Mouse (Mus musculus) hindbrain, embryonic 12.5 days (tissue): ENCODE data around the gene Dip2c. TPM values are rescaled to one million over a fixed set of nuclear protein-coding genes. Genes with fewer than 3 reads are reported as not detected.

Experiments
- ATAC-seq: fragments of 200-750 bp; cut with Nextera tagmentation; 2 replicates; pipeline ENCODE4 v1.8.0; 2017; ENCODE audit warnings: moderate TSS enrichment; ENCODE audit not compliant: low FRiP score
- H3K27ac ChIP-seq: fragments of 300-500 bp; sonication (generic); 2 replicates; pipeline ENCODE4 v1.5.1; 2016; ENCODE audit warnings: mild to moderate bottlenecking
- H3K27me3 ChIP-seq: fragments of 300-500 bp; sonication (generic); 2 replicates; pipeline ENCODE4 v1.6.1; 2016; ENCODE audit warnings: mild to moderate bottlenecking
- H3K36me3 ChIP-seq: fragments of 300-500 bp; sonication (generic); 2 replicates; pipeline ENCODE4 v1.6.1; 2016; ENCODE audit warnings: mild to moderate bottlenecking
- H3K4me1 ChIP-seq: fragments of 300-500 bp; sonication (generic); 2 replicates; pipeline ENCODE4 v1.6.1; 2016
- H3K4me2 ChIP-seq: fragments of 300-500 bp; sonication (generic); replicated peaks from 2 replicates; pipeline ENCODE4 v1.6.1; 2016; ENCODE audit warnings: mild to moderate bottlenecking
- H3K4me3 ChIP-seq: fragments of 300-500 bp; sonication (generic); 2 replicates; pipeline ENCODE4 v1.5.1; 2016; ENCODE audit warnings: mild to moderate bottlenecking
- H3K9ac ChIP-seq: fragments of 300-500 bp; sonication (generic); 2 replicates; pipeline ENCODE4 v1.6.1; 2016; ENCODE audit warnings: mild to moderate bottlenecking, moderate library complexity
- H3K9me3 ChIP-seq: fragments of 300-500 bp; sonication (generic); replicated peaks from 2 replicates; pipeline ENCODE4 v1.6.1; 2016; ENCODE audit warnings: mild to moderate bottlenecking
- WGBS: fragments of 180-500 bp; shearing (Covaris S2); methylation state at CpG from one replicate; pipeline ENCODE4 v1.1.7; 2016; 5-methylcytosine and 5-hydroxymethylcytosine counted together
- polyA plus RNA-seq: library from polyadenylated mRNA; unstranded; fragments of >200 nt; fragmentation: Nextera tagmentation; extraction: Ambion mirVana; gene quantifications from 2 replicates; pipeline ENCODE4 v1.2.1, GENCODE M21; 2016

Dip2c gene
- polyA plus RNA-seq, 1 experiment from 2014 or later = 12.7 TPM

GRCm38 (mm10) chr13:9695403-9695802 is 419.1 kb downstream of the Dip2c start:
- H3K4me3 ChIP-seq = no peak overlapping the region
- no peaks in the 10 kb centered on the region for H3K27me3 ChIP-seq
- 91% methylated on average over 4 of the region's 4 CpGs for WGBS
- ATAC-seq = no peak
- peaks cover 60% of the 10 kb centered on the region for H3K36me3 ChIP-seq
- H3K9me3 ChIP-seq = no peaks in the 10 kb centered on the region
- H3K4me2 ChIP-seq = no peak overlapping the region
- no peak overlapping the region for H3K27ac ChIP-seq
- no peak overlapping the region for H3K9ac ChIP-seq
- no peaks in the 10 kb centered on the region for H3K4me1 ChIP-seq

GRCm38 (mm10) chr13:9695809-9696208 is 419.5 kb downstream of the Dip2c start:
- Histone ChIP-seq H3K27ac (no peak overlapping the region), H3K9me3 (no peaks in the 10 kb centered on the region), H3K36me3 (peaks cover 55% of the 10 kb centered on the region), H3K9ac (no peak overlapping the region), H3K4me1 (no peaks in the 10 kb centered on the region), H3K4me2 (no peak overlapping the region), H3K4me3 (no peak overlapping the region), H3K27me3 (no peaks in the 10 kb centered on the region)
- no peak for ATAC-seq

- no peaks in the 10 kb centered on the region for H3K27me3 ChIP-seq
- no peak overlapping the region for H3K9ac ChIP-seq
- peaks cover 42% of the 10 kb centered on the region for H3K36me3 ChIP-seq
- H3K9me3 ChIP-seq = no peaks in the 10 kb centered on the region
- no peak overlapping the region for H3K27ac ChIP-seq
- H3K4me1 ChIP-seq = no peaks in the 10 kb centered on the region
- H3K4me3 ChIP-seq = no peak overlapping the region
- H3K4me2 ChIP-seq = no peak overlapping the region
- ATAC-seq = no peak
- WGBS = 96% methylated on average over 4 of the region's 4 CpGs
Observed at GRCm38 (mm10) chr13:9697340-9697739, 421.0 kb downstream of the Dip2c start.

- Histone ChIP-seq H3K9me3 (no peaks in the 10 kb centered on the region), H3K36me3 (peaks cover 4% of the 10 kb centered on the region; the same call in 1 of the 2 replicates), H3K27ac (no peak overlapping the region), H3K4me2 (no peak overlapping the region), H3K4me1 (no peaks in the 10 kb centered on the region), H3K27me3 (no peaks in the 10 kb centered on the region), H3K4me3 (no peak overlapping the region), H3K9ac (no peak overlapping the region)
- no peak for ATAC-seq
- WGBS = 75% methylated on average over 12 of the region's 12 CpGs
Observed at GRCm38 (mm10) chr13:9702615-9703235, 426.4 kb downstream of the Dip2c start.

- no peak overlapping the region for H3K4me3 ChIP-seq
- WGBS = 96% methylated on average over 8 of the region's 8 CpGs
- 0 out of 2 replicates have a peak, but pooled peaks cover 5% of the 10 kb centered on the region for H3K36me3 ChIP-seq
- no peaks in the 10 kb centered on the region for H3K9me3 ChIP-seq
- no peaks in the 10 kb centered on the region for H3K4me1 ChIP-seq
- H3K27me3 ChIP-seq = no peaks in the 10 kb centered on the region
- no peak overlapping the region for H3K9ac ChIP-seq
- no peak overlapping the region for H3K4me2 ChIP-seq
- ATAC-seq = no peak
- no peak overlapping the region for H3K27ac ChIP-seq
Observed at GRCm38 (mm10) chr13:9706720-9707119, 430.4 kb downstream of the Dip2c start.

- Histone ChIP-seq H3K4me3 (no peak overlapping the region), H3K9ac (no peak overlapping the region), H3K4me1 (no peaks in the 10 kb centered on the region), H3K27ac (no peak overlapping the region), H3K27me3 (no peaks in the 10 kb centered on the region), H3K9me3 (no peaks in the 10 kb centered on the region), H3K36me3 (peaks cover 7% of the 10 kb centered on the region; the same call in 1 of the 2 replicates), H3K4me2 (no peak overlapping the region)
- WGBS = 70% methylated on average over 7 of the region's 7 CpGs
- ATAC-seq = no peak
Observed at GRCm38 (mm10) chr13:9708433-9709240, 432.3 kb downstream of the Dip2c start.

GRCm38 (mm10) chr13:9712409-9712808 is 436.1 kb downstream of the Dip2c start:
- WGBS = 96% methylated on average over 1 of the region's 1 CpGs
- no peak overlapping the region for H3K4me3 ChIP-seq

GRCm38 (mm10) chr13:9712971-9713370 is 436.6 kb downstream of the Dip2c start:
- H3K9ac ChIP-seq = no peak overlapping the region
- peaks cover 12% of the 10 kb centered on the region; the same call in 1 of the 2 replicates for H3K36me3 ChIP-seq
- 91% methylated on average over 3 of the region's 3 CpGs for WGBS
- no peak overlapping the region for H3K4me3 ChIP-seq
- H3K9me3 ChIP-seq = no peaks in the 10 kb centered on the region
- H3K27ac ChIP-seq = no peak overlapping the region
- H3K4me2 ChIP-seq = no peak overlapping the region
- H3K27me3 ChIP-seq = no peaks in the 10 kb centered on the region
- H3K4me1 ChIP-seq = no peaks in the 10 kb centered on the region
- no peak for ATAC-seq

More at GRCm38 (mm10) chr13:9712409-9712808, 436.1 kb downstream of the Dip2c start:
- Histone ChIP-seq H3K27ac (no peak overlapping the region), H3K4me2 (no peak overlapping the region), H3K9me3 (no peaks in the 10 kb centered on the region), H3K9ac (no peak overlapping the region), H3K27me3 (no peaks in the 10 kb centered on the region), H3K36me3 (peaks cover 12% of the 10 kb centered on the region; the same call in 1 of the 2 replicates), H3K4me1 (no peaks in the 10 kb centered on the region)
- no peak for ATAC-seq

- Histone ChIP-seq H3K36me3 (peaks cover 9% of the 10 kb centered on the region; the same call in 1 of the 2 replicates), H3K4me3 (no peak overlapping the region), H3K27me3 (no peaks in the 10 kb centered on the region), H3K9me3 (no peaks in the 10 kb centered on the region), H3K4me2 (no peak overlapping the region), H3K27ac (no peak overlapping the region), H3K9ac (no peak overlapping the region), H3K4me1 (no peaks in the 10 kb centered on the region)
- 90% methylated on average over 6 of the region's 6 CpGs for WGBS
- ATAC-seq = no peak
Observed at GRCm38 (mm10) chr13:9713462-9714134, 437.3 kb downstream of the Dip2c start.

- H3K4me2 ChIP-seq = no peak overlapping the region
- H3K27me3 ChIP-seq = no peaks in the 10 kb centered on the region
- WGBS = 96% methylated on average over 1 of the region's 1 CpGs
- H3K27ac ChIP-seq = no peak overlapping the region
- ATAC-seq = no peak
- H3K4me1 ChIP-seq = no peaks in the 10 kb centered on the region
- no peak overlapping the region for H3K4me3 ChIP-seq
- H3K9ac ChIP-seq = no peak overlapping the region
- no peaks in the 10 kb centered on the region for H3K9me3 ChIP-seq
- peaks cover 11% of the 10 kb centered on the region for H3K36me3 ChIP-seq
Observed at GRCm38 (mm10) chr13:9715224-9715623, 438.9 kb downstream of the Dip2c start.
